Mouse (Mus musculus): ENCODE data around the gene Hist1h3c.
"Not testable (repeated sequence)": the region's sequence is repeated elsewhere in the genome, so short reads cannot be mapped to it uniquely, and the experiment has no call there.

Gene Hist1h3c

GRCm38 (mm10) chr13:23745381-23746161 is at the start of gene Hist1h3c:
TSS of gene Hist1h3c (minus strand) at chr13:23745602.
- peak; percentile 79 for DNase-seq

GRCm38 (mm10) chr13:23792520-23792919 is 47.1 kb upstream of the Hist1h3c start:
- DNase-seq, result peak; percentile 41

GRCm38 (mm10) chr13:23779025-23779424 is 33.6 kb upstream of the Hist1h3c start:
- no peak for DNase-seq

GRCm38 (mm10) chr13:23778339-23778738 is 32.9 kb upstream of the Hist1h3c start:
- no peak for DNase-seq

- peak; percentile 63 for DNase-seq
Observed at GRCm38 (mm10) chr13:23772561-23773313, 27.3 kb upstream of the Hist1h3c start.

GRCm38 (mm10) chr13:23769613-23770012 is 24.2 kb upstream of the Hist1h3c start, which contains the start of gene Trim38:
TSS of gene Trim38 (plus strand) at chr13:23769913.
- DNase-seq, result not testable (repeated sequence)

- DNase-seq, result no peak
Observed at GRCm38 (mm10) chr13:23768834-23769397, 23.5 kb upstream of the Hist1h3c start.

- no peak for DNase-seq
Observed at GRCm38 (mm10) chr13:23766772-23767171, 21.4 kb upstream of the Hist1h3c start.

- DNase-seq, result no peak
Observed at GRCm38 (mm10) chr13:23765172-23765513, 19.7 kb upstream of the Hist1h3c start.

GRCm38 (mm10) chr13:23764324-23765171 is 19.1 kb upstream of the Hist1h3c start:
- DNase-seq, result no peak

- DNase-seq, result peak; percentile 83
Observed at GRCm38 (mm10) chr13:23763586-23764323, 18.4 kb upstream of the Hist1h3c start, which contains the start of gene Hist1h1a. TSS of gene Hist1h1a (plus strand) at chr13:23763666.

GRCm38 (mm10) chr13:23763242-23763585 is 17.8 kb upstream of the Hist1h3c start:
- no peak for DNase-seq

- peak; percentile 70 for DNase-seq
Observed at GRCm38 (mm10) chr13:23761871-23762821, 16.7 kb upstream of the Hist1h3c start, which contains the start of gene Hist1h3a. TSS of gene Hist1h3a (minus strand) at chr13:23762386.

GRCm38 (mm10) chr13:23760972-23761864 is 15.8 kb upstream of the Hist1h3c start, which contains the start of gene Hist1h4a:
TSS of gene Hist1h4a (minus strand) at chr13:23761230.
- peak; percentile 99 for DNase-seq

GRCm38 (mm10) chr13:23760240-23760971 is 15.0 kb upstream of the Hist1h3c start:
- no peak for DNase-seq

GRCm38 (mm10) chr13:23759916-23760239 is 14.5 kb upstream of the Hist1h3c start:
- DNase-seq, result no peak

- DNase-seq, result no peak
Observed at GRCm38 (mm10) chr13:23759251-23759771, 13.9 kb upstream of the Hist1h3c start.

GRCm38 (mm10) chr13:23757921-23758320 is 12.5 kb upstream of the Hist1h3c start:
- DNase-seq, result no peak

Data from right cerebral cortex, adult 18-20 months (tissue).